Mouse (Mus musculus) fat pad, adult 2 months (tissue): ENCODE data around the gene Abi1.
"Not testable (repeated sequence)": the region's sequence is repeated elsewhere in the genome, so short reads cannot be mapped to it uniquely, and the experiment has no call there.

Experiments used
- DNase-seq: peaks from one replicate; pipeline ENCODE4 v3.0.0-alpha.2; 2011; ENCODE audit warnings: low read depth, low spot score; ENCODE audit errors: extremely low read depth

Gene Abi1

GRCm38 (mm10) chr2:23034692-23035435 lies 5.2 kb downstream of the Abi1 start:
- no peak for DNase-seq

- no peak for DNase-seq
Measured at GRCm38 (mm10) chr2:23030631-23031030, 9.4 kb downstream of the Abi1 start.

- no peak for DNase-seq
Measured at GRCm38 (mm10) chr2:23028826-23029225, 11.2 kb downstream of the Abi1 start.

- DNase-seq, result no peak
Measured at GRCm38 (mm10) chr2:23026379-23026778, 13.7 kb downstream of the Abi1 start.

- DNase-seq, result peak; percentile 91
Measured at GRCm38 (mm10) chr2:23023714-23024282, 16.2 kb downstream of the Abi1 start.

- no peak for DNase-seq
Measured at GRCm38 (mm10) chr2:23023023-23023422, 17.0 kb downstream of the Abi1 start.

GRCm38 (mm10) chr2:23021721-23022120 lies 18.3 kb downstream of the Abi1 start:
- DNase-seq, result no peak

GRCm38 (mm10) chr2:23021320-23021719 lies 18.7 kb downstream of the Abi1 start:
- DNase-seq, result no peak

GRCm38 (mm10) chr2:23019170-23019569 lies 20.9 kb downstream of the Abi1 start:
- DNase-seq, result no peak

- DNase-seq, result no peak
Measured at GRCm38 (mm10) chr2:23016121-23016520, 23.9 kb downstream of the Abi1 start.

- DNase-seq, result no peak
Measured at GRCm38 (mm10) chr2:23015335-23015734, 24.7 kb downstream of the Abi1 start.

GRCm38 (mm10) chr2:23014935-23015334 lies 25.1 kb downstream of the Abi1 start:
- DNase-seq, result not testable (repeated sequence)

- DNase-seq, result no peak
Measured at GRCm38 (mm10) chr2:23008256-23008655, 31.8 kb downstream of the Abi1 start.

- DNase-seq, result no peak
Measured at GRCm38 (mm10) chr2:23007577-23007976, 32.5 kb downstream of the Abi1 start.

- no peak for DNase-seq
Measured at GRCm38 (mm10) chr2:23007149-23007548, 32.9 kb downstream of the Abi1 start.

- peak; percentile 11 for DNase-seq
Measured at GRCm38 (mm10) chr2:23006219-23006618, 33.8 kb downstream of the Abi1 start.

- no peak for DNase-seq
Measured at GRCm38 (mm10) chr2:23002637-23003036, 37.4 kb downstream of the Abi1 start.

- DNase-seq, result no peak
Measured at GRCm38 (mm10) chr2:22999620-23000019, 40.4 kb downstream of the Abi1 start.

- no peak for DNase-seq
Measured at GRCm38 (mm10) chr2:22998804-22999203, 41.2 kb downstream of the Abi1 start.

- no peak for DNase-seq
Measured at GRCm38 (mm10) chr2:22998015-22998414, 42.0 kb downstream of the Abi1 start.

GRCm38 (mm10) chr2:22996071-22996470 lies 44.0 kb downstream of the Abi1 start:
- DNase-seq, result no peak

GRCm38 (mm10) chr2:22985973-22986657 lies 53.9 kb downstream of the Abi1 start:
- no peak for DNase-seq
